Mouse (Mus musculus): ENCODE data around the gene Cdh13.

Cdh13 gene

DNA sequence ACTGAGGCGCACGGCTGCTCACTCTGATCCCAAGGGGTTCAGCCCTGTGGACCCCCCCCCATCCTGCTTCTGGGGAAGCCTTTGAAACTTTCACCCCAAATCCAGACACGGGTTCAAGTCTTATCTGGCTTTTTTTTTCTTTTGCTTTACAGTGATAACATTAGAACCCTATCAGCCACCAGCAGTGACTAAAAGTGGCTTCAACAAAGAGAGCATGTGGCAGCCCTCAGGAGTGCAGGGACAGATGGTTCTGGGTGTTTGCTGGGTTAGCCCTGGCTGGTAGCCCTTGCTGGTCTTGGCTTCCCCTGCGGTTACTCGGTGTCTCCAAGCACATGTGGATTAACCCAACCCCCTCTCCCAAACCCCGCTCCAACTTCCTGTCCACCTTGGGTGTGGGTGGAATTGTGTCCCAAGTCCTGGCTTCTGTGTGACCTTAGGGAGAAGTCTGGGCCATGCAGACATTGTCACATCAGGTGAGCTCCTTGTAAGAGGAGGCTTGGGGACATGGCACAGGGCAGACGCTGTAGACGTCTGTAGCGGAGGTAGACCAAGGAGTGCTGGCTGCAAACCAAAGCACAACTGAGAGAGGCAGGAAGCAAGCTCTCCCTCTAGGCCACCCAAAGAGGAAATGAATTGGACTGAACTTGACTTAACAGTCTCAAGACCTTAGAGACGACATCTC is 1069.6 kb downstream of the Cdh13 start:
- no peak for DNase-seq (ENCODE audit: low read depth, low spot score)

DNA sequence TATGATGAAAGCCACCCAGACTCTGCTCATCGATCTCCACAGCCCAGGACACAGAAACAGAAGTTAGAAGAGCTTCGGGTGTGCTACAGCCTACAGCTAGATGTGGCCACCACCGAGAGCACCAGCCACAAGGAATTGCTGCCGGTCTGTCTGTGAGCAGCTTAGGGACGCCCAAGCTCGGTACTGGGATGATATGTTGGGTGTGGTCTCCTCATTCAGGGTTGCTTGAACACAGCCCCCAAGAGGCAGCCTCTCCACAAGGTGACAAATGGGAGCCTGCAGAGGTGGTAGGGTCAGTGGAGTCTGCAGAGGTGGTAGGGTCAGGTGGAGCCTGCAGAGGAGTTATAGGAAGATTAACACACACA is 1070.1 kb downstream of the Cdh13 start:
- DNase-seq (ENCODE audit: low read depth, low spot score), result no peak

DNA sequence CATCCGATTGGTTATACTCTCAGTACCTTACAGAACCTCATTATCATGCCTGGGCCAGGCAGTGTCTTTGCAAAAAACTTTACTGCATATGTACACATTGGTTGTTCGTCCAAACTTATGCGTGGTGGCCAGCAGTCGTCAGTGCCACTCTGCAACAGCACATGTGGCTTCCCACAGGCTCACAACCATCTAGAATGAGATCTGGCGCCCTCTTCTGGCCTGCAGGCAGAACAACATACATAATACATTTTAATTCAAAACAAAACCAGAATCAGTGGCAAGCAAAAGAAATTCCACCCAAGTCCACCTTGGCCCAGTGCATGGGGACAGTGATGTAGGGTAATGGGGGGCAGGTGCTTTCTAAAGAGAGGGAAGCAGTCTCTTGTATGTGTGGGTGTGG is 1073.1 kb downstream of the Cdh13 start:
- peak; percentile 60 for DNase-seq (ENCODE audit: low read depth, low spot score)

DNA sequence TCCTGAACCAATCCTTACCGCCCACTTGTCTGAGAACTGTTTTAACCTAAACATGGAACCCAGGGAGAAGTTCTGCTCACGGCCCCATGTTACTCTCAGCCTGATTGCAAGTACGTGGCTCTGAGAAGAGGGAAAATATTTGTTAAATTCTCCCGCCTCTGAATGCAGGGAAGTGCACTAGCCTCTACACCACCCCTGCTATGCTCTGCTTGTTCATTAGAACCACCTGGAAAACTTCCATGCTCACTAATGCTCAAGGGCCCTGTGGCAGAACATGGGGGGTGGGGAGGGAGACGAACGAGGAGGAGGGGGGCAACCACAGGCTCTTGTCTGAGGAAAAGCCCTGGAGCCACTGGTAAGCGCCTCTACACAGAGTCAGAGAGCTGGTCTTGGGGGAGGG is 1074.6 kb downstream of the Cdh13 start:
- no peak for DNase-seq (ENCODE audit: low read depth, low spot score)

DNA sequence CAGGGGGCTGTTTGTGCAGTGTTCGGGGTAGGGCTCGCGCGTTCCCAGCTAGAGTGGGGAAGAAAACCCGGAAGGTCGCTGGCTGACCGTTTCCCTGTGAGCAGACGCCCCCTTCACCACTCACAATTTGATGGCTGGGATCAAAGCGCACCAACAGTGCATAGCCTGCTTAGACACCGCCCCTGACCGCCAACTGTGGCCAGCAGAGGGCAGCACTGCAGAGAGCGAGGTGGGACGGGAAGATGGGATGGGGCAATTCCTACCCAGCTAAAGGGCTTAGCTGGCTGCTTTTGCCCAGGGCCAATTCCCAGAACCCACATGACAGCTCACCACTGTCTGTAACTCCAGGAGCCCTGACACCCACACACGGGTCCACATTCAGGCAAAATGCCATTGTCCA is 1075.3 kb downstream of the Cdh13 start:
- DNase-seq (ENCODE audit: low read depth, low spot score), result peak; percentile 76

DNA sequence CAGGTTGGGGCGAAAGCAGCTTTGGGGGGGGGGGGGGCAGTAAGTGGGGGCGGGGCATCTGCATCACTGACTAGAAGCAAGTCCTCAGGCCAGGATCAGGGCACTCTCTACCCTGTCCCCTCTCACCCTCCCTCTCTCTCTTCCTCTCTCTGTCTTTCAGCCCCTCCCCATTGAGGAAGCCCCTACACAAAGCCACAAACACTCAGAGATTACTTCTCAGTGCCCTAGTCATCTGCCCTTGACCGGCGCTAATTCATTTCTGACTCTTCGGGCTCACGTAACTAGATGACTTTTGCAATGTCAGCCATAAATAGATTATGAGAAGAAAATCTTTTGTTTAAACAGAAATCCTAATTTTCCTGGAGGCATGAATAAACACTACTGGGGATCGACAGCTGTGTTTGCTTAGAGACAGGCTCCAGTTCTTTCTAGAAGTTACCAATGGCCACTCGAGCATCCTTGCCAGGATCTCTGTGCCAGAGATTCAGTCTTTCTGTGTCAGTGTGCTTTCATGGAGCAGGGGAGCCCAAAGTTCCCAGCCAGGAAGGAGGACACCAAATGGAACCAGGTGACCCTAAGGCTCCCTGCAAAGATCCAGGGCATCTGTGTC is 1077.3 kb downstream of the Cdh13 start:
- DNase-seq (ENCODE audit: low read depth, low spot score), result peak; percentile 36
